Mouse (Mus musculus) liver, postnatal 0 days (tissue): ENCODE measurements around the gene Dnajb14. TPM values are rescaled to one million over a fixed set of nuclear protein-coding genes. Genes with fewer than 3 reads are reported as not detected.
A peak's percentile ranks its signal among the peaks of the same experiment; 100 is the strongest.

Experiments used
- ATAC-seq: fragments of 200-750 bp; cut with Nextera tagmentation; 2 replicates; pipeline ENCODE4 v1.8.0; 2017; ENCODE audit warnings: mild to moderate bottlenecking, moderate library complexity
- DNase-seq: peaks from one replicate; pipeline ENCODE4 v3.0.0-alpha.2; 2016
- H3K27ac ChIP-seq: fragments of 300-500 bp; sonication (generic); 2 replicates; pipeline ENCODE4 v1.5.1; 2014; ENCODE audit warnings: antibody characterized with exemption, moderate library complexity, mild to moderate bottlenecking, low read depth
- H3K27me3 ChIP-seq: fragments of 300-500 bp; sonication (generic); 2 replicates; pipeline ENCODE4 v1.6.1; 2014; ENCODE audit warnings: low read length, control low read depth, mixed read lengths; ENCODE audit not compliant: insufficient read depth
- H3K36me3 ChIP-seq: fragments of 300-500 bp; sonication (generic); replicated peaks from 2 replicates; pipeline ENCODE4 v1.6.1; 2014; ENCODE audit warnings: mild to moderate bottlenecking, control low read depth, low read length, moderate library complexity, mixed read lengths; ENCODE audit not compliant: insufficient read depth
- H3K4me1 ChIP-seq: fragments of 300-500 bp; sonication (generic); 2 replicates; pipeline ENCODE4 v1.6.1; 2014; ENCODE audit warnings: antibody characterized with exemption, mild to moderate bottlenecking, control low read depth; ENCODE audit not compliant: insufficient read depth
- H3K4me2 ChIP-seq: fragments of 300-500 bp; sonication (generic); 2 replicates; pipeline ENCODE4 v1.6.1; 2014; ENCODE audit warnings: low read depth, mild to moderate bottlenecking, low read length, moderate library complexity, mixed read lengths
- H3K4me3 ChIP-seq: fragments of 300-500 bp; sonication (generic); 2 replicates; pipeline ENCODE4 v1.5.1; 2014; ENCODE audit warnings: low read depth, low read length
- H3K9ac ChIP-seq: fragments of 300-500 bp; sonication (generic); replicated peaks from 2 replicates; pipeline ENCODE4 v1.6.1; 2014; ENCODE audit warnings: mild to moderate bottlenecking, moderate library complexity
- H3K9me3 ChIP-seq: fragments of 300-500 bp; sonication (generic); 2 replicates; pipeline ENCODE4 v1.6.1; 2016; ENCODE audit warnings: mild to moderate bottlenecking, control low read depth, low read length, mixed read lengths
- CTCF ChIP-seq: sonication (generic); IDR thresholded peaks from 2 replicates; pipeline ENCODE4 v1.5.1; 2016; ENCODE audit warnings: antibody characterized with exemption, low read depth
- EP300 ChIP-seq: IDR thresholded peaks from 2 replicates; pipeline ENCODE4 v1.6.1; 2016; ENCODE audit warnings: antibody characterized with exemption, low read depth, mild to moderate bottlenecking
- WGBS: fragments of 180-500 bp; shearing (Covaris S2); extraction: QIAGEN DNeasy Blood & Tissue Kit; methylation state at CpG from one replicate; pipeline ENCODE4 v1.1.7; 2014; ENCODE audit not compliant: insufficient replicate concordance; 5-methylcytosine and 5-hydroxymethylcytosine counted together
- polyA plus RNA-seq: library from polyadenylated mRNA; unstranded; fragments of >200 nt; fragmentation: Nextera tagmentation; extraction: Ambion mirVana; gene quantifications from 2 replicates; pipeline ENCODE4 v1.2.1, GENCODE M21; 2015

The Dnajb14 gene
- polyA plus RNA-seq, 1 experiment from 2014 or later: 6.4 TPM

GRCm38 (mm10) chr3:137833128-137833527, 34.3 kb upstream of the Dnajb14 start:
- H3K27ac ChIP-seq: no peak overlapping the region

GRCm38 (mm10) chr3:137833698-137834097, 33.8 kb upstream of the Dnajb14 start:
- Histone ChIP-seq H3K4me1 (no peaks in the 10 kb centered on the region), H3K27ac (no peak overlapping the region), H3K9ac (no peak overlapping the region), H3K27me3 (no peaks in the 10 kb centered on the region), H3K4me3 (no peak overlapping the region), H3K36me3 (no peaks in the 10 kb centered on the region), H3K4me2 (no peak overlapping the region), H3K9me3 (no peaks in the 10 kb centered on the region)
- 76% methylated on average over 4 of the region's 4 CpGs for WGBS
- ATAC-seq (no peak), DNase-seq (no peak)
- TF ChIP-seq EP300: no peak
- TF ChIP-seq CTCF: no peak

More at GRCm38 (mm10) chr3:137833128-137833527, 34.3 kb upstream of the Dnajb14 start:
- Histone ChIP-seq H3K4me3 (no peak overlapping the region), H3K9me3 (no peaks in the 10 kb centered on the region), H3K4me1 (no peaks in the 10 kb centered on the region), H3K27me3 (no peaks in the 10 kb centered on the region), H3K9ac (no peak overlapping the region), H3K36me3 (no peaks in the 10 kb centered on the region), H3K4me2 (no peak overlapping the region)
- no peak for ATAC-seq
- TF ChIP-seq EP300 (no peak), CTCF (no peak)
- no peak for DNase-seq

GRCm38 (mm10) chr3:137836543-137836942, 30.9 kb upstream of the Dnajb14 start:
- Histone ChIP-seq H3K4me1 (no peaks in the 10 kb centered on the region), H3K9me3 (no peaks in the 10 kb centered on the region), H3K27me3 (no peaks in the 10 kb centered on the region), H3K36me3 (no peaks in the 10 kb centered on the region), H3K4me3 (no peak overlapping the region), H3K4me2 (no peak overlapping the region), H3K9ac (no peak overlapping the region), H3K27ac (no peak overlapping the region)
- TF ChIP-seq CTCF: no peak
- no peak for ATAC-seq
- 94% methylated on average over 1 of the region's 1 CpGs for WGBS
- no peak for DNase-seq

- no peak for DNase-seq
- Histone ChIP-seq H3K9ac (no peak overlapping the region), H3K4me3 (no peak overlapping the region), H3K4me1 (no peaks in the 10 kb centered on the region), H3K4me2 (no peak overlapping the region), H3K36me3 (no peaks in the 10 kb centered on the region), H3K27me3 (no peaks in the 10 kb centered on the region), H3K27ac (no peak overlapping the region), H3K9me3 (no peaks in the 10 kb centered on the region)
- TF ChIP-seq EP300 (no peak), CTCF (no peak)
- no peak for ATAC-seq
These were observed 29.3 kb upstream of the Dnajb14 start for GRCm38 (mm10) chr3:137838160-137838559.

GRCm38 (mm10) chr3:137842944-137843343, 24.5 kb upstream of the Dnajb14 start:
- Histone ChIP-seq H3K4me3 (no peak overlapping the region), H3K9me3 (no peaks in the 10 kb centered on the region), H3K27ac (no peak overlapping the region), H3K9ac (no peak overlapping the region), H3K36me3 (no peaks in the 10 kb centered on the region), H3K4me2 (no peak overlapping the region), H3K27me3 (no peaks in the 10 kb centered on the region), H3K4me1 (no peaks in the 10 kb centered on the region)
- no peak for TF ChIP-seq CTCF
- no peak for TF ChIP-seq EP300
- 78% methylated on average over 1 of the region's 1 CpGs for WGBS
- ATAC-seq (0 out of 2 replicates have a peak, but pooled peaks have one; percentile 35), DNase-seq (no peak)

- no peak for TF ChIP-seq EP300
- TF ChIP-seq CTCF: no peak
- no peaks in the 10 kb centered on the region for H3K9me3 ChIP-seq
- no peaks in the 10 kb centered on the region for H3K36me3 ChIP-seq
- H3K27ac ChIP-seq: no peak overlapping the region
- no peaks in the 10 kb centered on the region for H3K27me3 ChIP-seq
- no peaks in the 10 kb centered on the region for H3K4me1 ChIP-seq
- H3K9ac ChIP-seq: no peak overlapping the region
- H3K4me3 ChIP-seq: no peak overlapping the region
- 84% methylated on average over 3 of the region's 3 CpGs for WGBS
- no peak overlapping the region for H3K4me2 ChIP-seq
- ATAC-seq: peak; percentile 66
- DNase-seq: no peak
These were observed 23.2 kb upstream of the Dnajb14 start for GRCm38 (mm10) chr3:137844263-137844662.

GRCm38 (mm10) chr3:137846552-137846951, 20.9 kb upstream of the Dnajb14 start:
- ATAC-seq: no peak
- 49% methylated on average over 5 of the region's 5 CpGs for WGBS
- no peaks in the 10 kb centered on the region for H3K4me1 ChIP-seq

More at GRCm38 (mm10) chr3:137846552-137846951, 20.9 kb upstream of the Dnajb14 start:
- Histone ChIP-seq H3K4me3 (no peak overlapping the region), H3K36me3 (no peaks in the 10 kb centered on the region), H3K27ac (no peak overlapping the region), H3K9ac (no peak overlapping the region), H3K9me3 (no peaks in the 10 kb centered on the region), H3K27me3 (no peaks in the 10 kb centered on the region), H3K4me2 (no peak overlapping the region)
- TF ChIP-seq EP300 (no peak), CTCF (no peak)
- DNase-seq: no peak
